8 mouse cellular contexts compared by ENCODE assay signal in the genomic region with DNA sequence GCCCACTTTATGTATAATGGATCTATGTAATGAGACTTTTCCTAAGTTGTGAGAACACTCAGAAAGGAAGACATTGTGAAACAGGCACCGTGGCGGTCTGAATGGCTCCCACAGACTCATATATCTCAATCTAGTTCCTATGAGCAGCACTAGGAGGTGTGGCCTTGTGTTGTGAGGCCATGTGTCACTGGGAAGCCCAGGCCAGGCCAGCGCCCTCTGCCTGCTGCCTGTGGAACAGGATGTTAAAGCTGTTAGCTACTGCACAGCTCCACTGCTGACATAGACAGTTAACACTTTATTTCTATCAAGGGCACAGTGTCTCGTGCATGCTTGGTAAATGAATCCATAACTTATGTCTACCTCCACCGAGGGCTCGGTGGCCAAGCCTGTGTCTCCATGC. TPM values are rescaled to one million over a fixed set of nuclear protein-coding genes. Genes with fewer than 3 reads are reported as not detected.
A peak's percentile ranks its signal among the peaks of the same experiment; 100 is the strongest.
DNase-seq lines count a peak whose midpoint lies in the region; ATAC-seq and TF ChIP-seq lines count a peak whose summit lies in the region.

No protein-coding gene starts in this region.

- 73% methylated on average over 6 of the region's 6 CpGs for WGBS in hindbrain, embryonic 13.5 days
- 76% methylated on average over 6 of the region's 6 CpGs for WGBS in hindbrain, embryonic 14.5 days
- 75% methylated on average over 6 of the region's 6 CpGs for WGBS in limb, embryonic 10.5 days

- DNase-seq in hindbrain, embryonic 14.5 days (ENCODE audit: low spot score) = no peak
- DNase-seq in MEL-GATA-1-ER (ENCODE audit: extremely low read depth, low read depth) = peak; percentile 39
- DNase-seq in limb, embryonic 10.5 days (ENCODE audit: low spot score) = peak; percentile 47
- DNase-seq in natural killer cell, adult 2 months (ENCODE audit: low spot score in 2 of 2) = peak; percentile 26 to 53
- no peak for DNase-seq in right cerebral cortex, adult 2 months (ENCODE audit: low spot score in 2 of 2)
- no peak for DNase-seq in urinary bladder, postnatal 14 days (ENCODE audit: low spot score)

- TF ChIP-seq CTCF in cortical plate, adult 2 months (IDR thresholded peaks at IDR 0.05; ENCODE audit: extremely low read depth, insufficient read depth, low read length) = peak; percentile 25; the same call in 1 of the 2 replicates

- H3K4me3 ChIP-seq in hindbrain, embryonic 13.5 days = no peak overlapping the region
- H3K4me3 ChIP-seq in hindbrain, embryonic 14.5 days (replicated peaks; ENCODE audit: low read length) = no peak overlapping the region
- no peak overlapping the region for H3K4me3 ChIP-seq in cortical plate, adult 2 months (ENCODE audit: insufficient read depth, low read length)
- H3K4me3 ChIP-seq in limb, embryonic 10.5 days = no peak overlapping the region

- H3K36me3 ChIP-seq in hindbrain, embryonic 13.5 days = peaks cover 63% of the 10 kb centered on the region
- peaks cover 63% of the 10 kb centered on the region for H3K36me3 ChIP-seq in hindbrain, embryonic 14.5 days (replicated peaks; ENCODE audit: control insufficient read depth, insufficient read depth)
- peaks cover 83% of the 10 kb centered on the region for H3K36me3 ChIP-seq in limb, embryonic 10.5 days

- H3K4me1 ChIP-seq in hindbrain, embryonic 13.5 days (replicated peaks) = no peaks in the 10 kb centered on the region
- no peaks in the 10 kb centered on the region for H3K4me1 ChIP-seq in hindbrain, embryonic 14.5 days (replicated peaks; ENCODE audit: control insufficient read depth, insufficient read depth, low read length)
- H3K4me1 ChIP-seq in cortical plate, adult 2 months (ENCODE audit: control insufficient read depth, insufficient read depth, low read length) = no peaks in the 10 kb centered on the region
- H3K4me1 ChIP-seq in limb, embryonic 10.5 days = no peaks in the 10 kb centered on the region

- 0 out of 2 replicates have a peak, but pooled peaks have one; percentile 21 for ATAC-seq in hindbrain, embryonic 13.5 days (ENCODE audit: low FRiP score)
- ATAC-seq in hindbrain, embryonic 14.5 days (ENCODE audit: low FRiP score) = no peak

- no peak overlapping the region for H3K4me2 ChIP-seq in hindbrain, embryonic 13.5 days
- no peak overlapping the region for H3K4me2 ChIP-seq in hindbrain, embryonic 14.5 days (replicated peaks)

- H3K27ac ChIP-seq in hindbrain, embryonic 13.5 days = no peak overlapping the region
- H3K27ac ChIP-seq in hindbrain, embryonic 14.5 days = no peak overlapping the region
- H3K27ac ChIP-seq in cortical plate, adult 2 months (ENCODE audit: insufficient read depth, low read length) = no peak overlapping the region
- no peak overlapping the region for H3K27ac ChIP-seq in limb, embryonic 10.5 days

- no peaks in the 10 kb centered on the region for H3K27me3 ChIP-seq in hindbrain, embryonic 13.5 days
- H3K27me3 ChIP-seq in hindbrain, embryonic 14.5 days (ENCODE audit: control insufficient read depth, insufficient read depth, low read length) = no peaks in the 10 kb centered on the region
- no peaks in the 10 kb centered on the region for H3K27me3 ChIP-seq in limb, embryonic 10.5 days (ENCODE audit: low read depth, poor library complexity, severe bottlenecking)

- no peak overlapping the region for H3K9ac ChIP-seq in hindbrain, embryonic 13.5 days
- no peak overlapping the region for H3K9ac ChIP-seq in hindbrain, embryonic 14.5 days

- no peak for TF ChIP-seq POLR2A in cortical plate, adult 2 months (IDR thresholded peaks at IDR 0.05; ENCODE audit: extremely low read depth, insufficient read depth, low read length)

- no peaks in the 10 kb centered on the region for H3K9me3 ChIP-seq in hindbrain, embryonic 13.5 days
- H3K9me3 ChIP-seq in hindbrain, embryonic 14.5 days (ENCODE audit: control insufficient read depth, low read length) = no peaks in the 10 kb centered on the region
- no peaks in the 10 kb centered on the region for H3K9me3 ChIP-seq in limb, embryonic 10.5 days (replicated peaks)

RNA-seq across cellular contexts. Expression of gene Cct2, which starts 14.7 kb away (rescaled TPM):
- 276 and 284 TPM in 2 replicates for polyA plus RNA-seq in hindbrain, embryonic 13.5 days (2015; fragmentation: Nextera tagmentation; extraction: Ambion mirVana)
- 281 and 288 TPM in 2 replicates for polyA plus RNA-seq in hindbrain, embryonic 14.5 days (2014; fragmentation: Nextera tagmentation; extraction: Ambion mirVana)
- 137 and 138 TPM in 2 replicates for polyA plus RNA-seq in cortical plate, adult 2 months (2012; rRNA removed)
- polyA plus RNA-seq in limb, embryonic 10.5 days (2016; fragmentation: Nextera tagmentation; extraction: Ambion mirVana) = 350 and 402 TPM in 2 replicates

RNA-seq across cellular contexts. Expression of gene Lrrc10, which starts 33.1 kb away (rescaled TPM):
- not detected in 2 replicates for polyA plus RNA-seq in hindbrain, embryonic 13.5 days (2015; fragmentation: Nextera tagmentation; extraction: Ambion mirVana)
- not detected in 2 replicates for polyA plus RNA-seq in hindbrain, embryonic 14.5 days (2014; fragmentation: Nextera tagmentation; extraction: Ambion mirVana)
- 0.19 and 0.32 TPM in 2 replicates for polyA plus RNA-seq in cortical plate, adult 2 months (2012; rRNA removed)
- 0.10 TPM in 1 of 2 replicates, not detected in the other for polyA plus RNA-seq in limb, embryonic 10.5 days (2016; fragmentation: Nextera tagmentation; extraction: Ambion mirVana)

Comparison
In these comparisons a context has a peak if more than half of its experiments do, and no peak if none do; other contexts are left out.
1. DNase-seq: peak in MEL-GATA-1-ER (single experiment), limb, embryonic 10.5 days (single experiment) and natural killer cell, adult 2 months (2 of 2); none in hindbrain, embryonic 14.5 days (single experiment), right cerebral cortex, adult 2 months (0 of 2) and urinary bladder, postnatal 14 days (single experiment).